Mouse (Mus musculus): Measurements from ENCODE around the gene Gramd1c. TPM values are rescaled to one million over a fixed set of nuclear protein-coding genes. Genes with fewer than 3 reads are reported as not detected.

The Gramd1c gene
- polyA plus RNA-seq, 2 experiments: 4.6 to 6.7 TPM

- Histone ChIP-seq H3K36me3 (ENCODE audit: control insufficient read depth, insufficient read depth, low read length) (no peaks in the 10 kb centered on the region), H3K4me3 (replicated peaks; ENCODE audit: low read length) (no peak overlapping the region), H3K27ac (replicated peaks; ENCODE audit: low read depth, low read length) (no peak overlapping the region), H3K27me3 (ENCODE audit: control insufficient read depth, insufficient read depth, low read length) (no peaks in the 10 kb centered on the region), H3K9me3 (ENCODE audit: control insufficient read depth, low read length) (no peaks in the 10 kb centered on the region), H3K4me1 (ENCODE audit: control insufficient read depth, insufficient read depth, low read length) (no peaks in the 10 kb centered on the region; the same call in 1 of the 2 replicates), H3K4me2 (replicated peaks; ENCODE audit: low read depth, low read length, severe bottlenecking) (no peak overlapping the region), H3K9ac (ENCODE audit: low read depth, low read length, severe bottlenecking) (no peak overlapping the region)
- 64% methylated on average over 3 of the region's 3 CpGs for WGBS
- DNase-seq (ENCODE audit: low spot score): no peak
- TF ChIP-seq POLR2A (IDR thresholded peaks at IDR 0.05; ENCODE audit: borderline replicate concordance, extremely low read depth, insufficient read depth, insufficient read length): no peak
- ATAC-seq (ENCODE audit: low FRiP score, low read depth): no peak
Observed at GRCm38 (mm10) chr16:43935892-43936291, 127.3 kb downstream of the Gramd1c start.

GRCm38 (mm10) chr16:43935367-43935766 is 127.8 kb downstream of the Gramd1c start:
- H3K4me1 ChIP-seq (ENCODE audit: control insufficient read depth, insufficient read depth, low read length): no peaks in the 10 kb centered on the region
- no peak overlapping the region for H3K4me3 ChIP-seq (replicated peaks; ENCODE audit: low read length)
- no peak for DNase-seq (ENCODE audit: low spot score)
- H3K27ac ChIP-seq (replicated peaks; ENCODE audit: low read depth, low read length): no peak overlapping the region
- H3K36me3 ChIP-seq (ENCODE audit: control insufficient read depth, insufficient read depth, low read length): no peaks in the 10 kb centered on the region
- no peak overlapping the region for H3K9ac ChIP-seq (ENCODE audit: low read depth, low read length, severe bottlenecking)
- WGBS: 53% methylated on average over 3 of the region's 3 CpGs
- ATAC-seq (ENCODE audit: low FRiP score, low read depth): no peak
- H3K27me3 ChIP-seq (ENCODE audit: control insufficient read depth, insufficient read depth, low read length): no peaks in the 10 kb centered on the region
- no peaks in the 10 kb centered on the region for H3K9me3 ChIP-seq (ENCODE audit: control insufficient read depth, low read length)
- TF ChIP-seq POLR2A (IDR thresholded peaks at IDR 0.05; ENCODE audit: borderline replicate concordance, extremely low read depth, insufficient read depth, insufficient read length): no peak
- no peak overlapping the region for H3K4me2 ChIP-seq (replicated peaks; ENCODE audit: low read depth, low read length, severe bottlenecking)

DNA sequence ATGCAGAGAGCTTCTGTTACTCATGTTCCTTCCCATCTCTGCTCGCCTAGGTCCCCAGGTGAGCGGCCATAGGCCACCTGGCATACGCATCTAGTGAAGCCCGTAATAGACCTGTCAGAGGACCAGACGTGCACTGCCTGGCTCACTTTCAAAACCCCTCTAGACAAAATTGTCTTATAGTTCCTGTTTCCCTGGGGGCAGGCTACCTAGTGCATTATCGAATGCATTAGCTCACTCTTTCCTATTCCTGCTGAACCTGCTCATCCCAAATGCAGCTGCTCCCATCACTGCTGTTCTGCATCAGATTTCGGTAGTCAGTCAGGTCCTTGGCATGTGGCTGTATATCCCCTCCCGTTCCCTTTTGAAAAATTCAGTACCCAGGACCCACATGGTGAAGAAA is 128.3 kb downstream of the Gramd1c start:
- H3K4me1 ChIP-seq (ENCODE audit: control insufficient read depth, insufficient read depth, low read length): no peaks in the 10 kb centered on the region
- no peak overlapping the region for H3K4me3 ChIP-seq (replicated peaks; ENCODE audit: low read length)
- no peaks in the 10 kb centered on the region for H3K27me3 ChIP-seq (ENCODE audit: control insufficient read depth, insufficient read depth, low read length)
- no peaks in the 10 kb centered on the region for H3K36me3 ChIP-seq (ENCODE audit: control insufficient read depth, insufficient read depth, low read length)
- no peak overlapping the region for H3K4me2 ChIP-seq (replicated peaks; ENCODE audit: low read depth, low read length, severe bottlenecking)
- WGBS: 70% methylated on average over 8 of the region's 8 CpGs
- H3K27ac ChIP-seq (replicated peaks; ENCODE audit: low read depth, low read length): no peak overlapping the region
- DNase-seq (ENCODE audit: low spot score) (no peak), ATAC-seq (ENCODE audit: low FRiP score, low read depth) (no peak)
- no peak for TF ChIP-seq POLR2A (IDR thresholded peaks at IDR 0.05; ENCODE audit: borderline replicate concordance, extremely low read depth, insufficient read depth, insufficient read length)
- H3K9me3 ChIP-seq (ENCODE audit: control insufficient read depth, low read length): no peaks in the 10 kb centered on the region
- H3K9ac ChIP-seq (ENCODE audit: low read depth, low read length, severe bottlenecking): no peak overlapping the region

DNA sequence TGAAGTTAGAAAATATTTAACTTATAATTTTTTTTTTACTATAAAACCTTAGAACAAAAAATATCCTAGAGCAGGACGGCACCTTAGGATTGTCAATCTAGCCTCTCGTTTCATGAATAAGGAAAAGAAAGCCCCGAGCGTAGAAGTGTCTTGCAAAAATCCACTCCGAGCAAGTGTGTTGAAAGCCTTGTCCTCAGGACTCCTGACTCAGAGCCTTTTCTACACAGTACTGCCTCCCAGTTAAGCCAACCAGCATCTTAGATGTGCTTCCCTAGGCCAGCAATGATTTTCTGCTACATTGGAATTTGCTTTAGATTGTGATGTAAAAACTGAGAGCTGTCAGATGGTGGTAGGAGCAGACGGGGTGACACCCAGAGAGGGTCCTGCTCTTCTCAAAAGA is 130.1 kb downstream of the Gramd1c start:
- WGBS: 82% methylated on average over 6 of the region's 6 CpGs
- H3K36me3 ChIP-seq (ENCODE audit: control insufficient read depth, insufficient read depth, low read length): no peaks in the 10 kb centered on the region
- DNase-seq (ENCODE audit: low spot score) (no peak), ATAC-seq (ENCODE audit: low FRiP score, low read depth) (no peak)
- no peak overlapping the region for H3K4me2 ChIP-seq (replicated peaks; ENCODE audit: low read depth, low read length, severe bottlenecking)
- H3K27me3 ChIP-seq (ENCODE audit: control insufficient read depth, insufficient read depth, low read length): no peaks in the 10 kb centered on the region
- no peak overlapping the region for H3K27ac ChIP-seq (replicated peaks; ENCODE audit: low read depth, low read length)
- no peaks in the 10 kb centered on the region for H3K9me3 ChIP-seq (ENCODE audit: control insufficient read depth, low read length)
- no peak for TF ChIP-seq POLR2A (IDR thresholded peaks at IDR 0.05; ENCODE audit: borderline replicate concordance, extremely low read depth, insufficient read depth, insufficient read length)
- H3K9ac ChIP-seq (ENCODE audit: low read depth, low read length, severe bottlenecking): no peak overlapping the region
- H3K4me1 ChIP-seq (ENCODE audit: control insufficient read depth, insufficient read depth, low read length): no peaks in the 10 kb centered on the region
- H3K4me3 ChIP-seq (replicated peaks; ENCODE audit: low read length): no peak overlapping the region

DNA sequence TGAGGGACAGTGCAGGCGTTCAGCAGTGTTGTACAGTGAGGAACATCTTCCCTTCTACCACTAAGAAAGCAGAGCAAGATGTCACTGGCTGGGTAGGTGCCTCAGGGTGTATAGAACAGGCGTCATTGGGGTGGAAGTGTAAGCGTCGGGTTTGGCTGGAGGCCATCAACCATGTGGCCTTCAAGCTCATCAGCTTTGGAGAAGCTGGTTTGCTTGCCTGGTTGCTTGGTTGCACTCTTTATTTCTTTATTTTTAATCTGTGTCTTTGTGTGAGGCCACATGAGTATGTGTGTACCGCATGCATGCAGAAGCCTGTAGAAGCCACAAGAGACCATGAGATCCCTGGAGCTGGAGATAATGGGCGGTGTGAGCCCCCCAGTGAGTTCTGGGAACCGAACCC is 130.8 kb downstream of the Gramd1c start:
- WGBS: 87% methylated on average over 7 of the region's 7 CpGs
- H3K9ac ChIP-seq (ENCODE audit: low read depth, low read length, severe bottlenecking): no peak overlapping the region
- ATAC-seq (ENCODE audit: low FRiP score, low read depth) (no peak), DNase-seq (ENCODE audit: low spot score) (no peak)
- H3K4me1 ChIP-seq (ENCODE audit: control insufficient read depth, insufficient read depth, low read length): no peaks in the 10 kb centered on the region
- no peak overlapping the region for H3K27ac ChIP-seq (replicated peaks; ENCODE audit: low read depth, low read length)
- H3K4me2 ChIP-seq (replicated peaks; ENCODE audit: low read depth, low read length, severe bottlenecking): no peak overlapping the region
- no peaks in the 10 kb centered on the region for H3K36me3 ChIP-seq (ENCODE audit: control insufficient read depth, insufficient read depth, low read length)
- no peaks in the 10 kb centered on the region for H3K27me3 ChIP-seq (ENCODE audit: control insufficient read depth, insufficient read depth, low read length)
- no peak for TF ChIP-seq POLR2A (IDR thresholded peaks at IDR 0.05; ENCODE audit: borderline replicate concordance, extremely low read depth, insufficient read depth, insufficient read length)
- H3K4me3 ChIP-seq (replicated peaks; ENCODE audit: low read length): no peak overlapping the region
- no peaks in the 10 kb centered on the region for H3K9me3 ChIP-seq (ENCODE audit: control insufficient read depth, low read length)

DNA sequence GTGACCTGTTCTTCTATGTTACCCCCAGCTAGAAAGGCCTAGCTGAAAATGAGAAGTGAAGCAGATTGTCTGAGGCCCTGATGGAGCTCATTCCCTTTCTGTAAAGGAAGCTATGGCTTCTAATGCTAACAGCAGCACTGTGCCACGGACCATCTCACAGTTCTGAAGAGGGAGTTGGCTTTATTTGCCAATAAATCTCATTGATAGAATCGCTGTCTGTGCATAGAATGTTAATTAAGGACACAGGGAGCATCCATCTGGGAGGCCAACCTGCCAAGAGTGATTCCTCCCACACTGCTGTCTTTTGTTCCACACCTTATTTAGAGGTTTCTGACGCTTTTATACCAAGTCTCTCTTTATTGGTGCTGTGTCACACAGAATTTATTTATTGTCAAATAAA is 131.6 kb downstream of the Gramd1c start:
- Histone ChIP-seq H3K9me3 (ENCODE audit: control insufficient read depth, low read length) (no peaks in the 10 kb centered on the region), H3K4me1 (ENCODE audit: control insufficient read depth, insufficient read depth, low read length) (no peaks in the 10 kb centered on the region), H3K36me3 (ENCODE audit: control insufficient read depth, insufficient read depth, low read length) (no peaks in the 10 kb centered on the region), H3K27ac (replicated peaks; ENCODE audit: low read depth, low read length) (no peak overlapping the region), H3K27me3 (ENCODE audit: control insufficient read depth, insufficient read depth, low read length) (no peaks in the 10 kb centered on the region), H3K4me2 (replicated peaks; ENCODE audit: low read depth, low read length, severe bottlenecking) (no peak overlapping the region), H3K9ac (ENCODE audit: low read depth, low read length, severe bottlenecking) (no peak overlapping the region), H3K4me3 (replicated peaks; ENCODE audit: low read length) (no peak overlapping the region)
- WGBS: 65% methylated on average over 3 of the region's 3 CpGs
- TF ChIP-seq POLR2A (IDR thresholded peaks at IDR 0.05; ENCODE audit: borderline replicate concordance, extremely low read depth, insufficient read depth, insufficient read length): no peak
- DNase-seq (ENCODE audit: low spot score) (no peak), ATAC-seq (ENCODE audit: low FRiP score, low read depth) (no peak)

All from limb, embryonic 14.5 days (tissue).